1 mouse cellular context compared by ENCODE assay signal in genomic region chr9:22672937-22673336, GRCm38 (mm10).
TF ChIP-seq lines count a peak whose summit lies in the region.

No protein-coding gene starts in this region.

TF ChIP-seq in MEL, 35 proteins besides CTCF, POLR2A, EP300 and RAD21 (continued from another document):
- TF ChIP-seq SMC3 (IDR thresholded peaks at IDR 0.05; ENCODE audit: low read depth, low read length) (peak; percentile 13; the same call in 1 of the 2 replicates), MYB (IDR thresholded peaks at IDR 0.05; ENCODE audit: low read depth, low read length) (no peak), MAX (IDR thresholded peaks at IDR 0.05; ENCODE audit: low read length) (peak; percentile 68; the same call in 1 of the 2 replicates), ZMIZ1 (IDR thresholded peaks at IDR 0.05; ENCODE audit: low read depth, low read length) (no peak), MAZ (IDR thresholded peaks at IDR 0.05; ENCODE audit: low read depth, low read length) (no peak), RCOR1 (IDR thresholded peaks at IDR 0.05; ENCODE audit: low read depth, low read length) (peak; percentile 89), NRF1 (IDR thresholded peaks at IDR 0.05; ENCODE audit: insufficient read depth, low read depth, low read length, poor library complexity, severe bottlenecking) (0 out of 2 replicates have a peak, but pooled peaks have one; percentile 7), CHD1 (IDR thresholded peaks at IDR 0.05; ENCODE audit: low read depth, low read length) (no peak), KAT2A (conservative IDR thresholded peaks at IDR 0.05; ENCODE audit: low read depth, low read length) (no peak), ZC3H11A (IDR thresholded peaks at IDR 0.05; ENCODE audit: low read depth, low read length) (0 out of 2 replicates have a peak, but pooled peaks have one; percentile 30), ETS1 (IDR thresholded peaks at IDR 0.05; ENCODE audit: low read depth, low read length) (peak; percentile 84), MYC (IDR thresholded peaks at IDR 0.05; ENCODE audit: low read depth, low read length) (peak; percentile 64; the same call in 1 of the 2 replicates), UBTF (IDR thresholded peaks at IDR 0.05; ENCODE audit: borderline replicate concordance, insufficient read depth, low read depth, low read length) (no peak), TCF12 (IDR thresholded peaks at IDR 0.05; ENCODE audit: low read depth, low read length) (peak; percentile 77), E2F4 (IDR thresholded peaks at IDR 0.05; ENCODE audit: borderline replicate concordance, low read depth, low read length) (no peak), TBP (IDR thresholded peaks at IDR 0.05; ENCODE audit: low read depth, low read length) (no peak), ZKSCAN1 (IDR thresholded peaks at IDR 0.05; ENCODE audit: low read depth, low read length) (no peak)
TF ChIP-seq in MEL: peak in this region for 17.
